Mouse (Mus musculus): ENCODE results near the gene Stx5a. TPM values are rescaled to one million over a fixed set of nuclear protein-coding genes. Genes with fewer than 3 reads are reported as not detected.
"Not testable (repeated sequence)": the region's sequence is repeated elsewhere in the genome, so short reads cannot be mapped to it uniquely, and the experiment has no call there.

Stx5a gene
- polyA plus RNA-seq, 1 experiment from 2014 or later: 128 TPM

DNA sequence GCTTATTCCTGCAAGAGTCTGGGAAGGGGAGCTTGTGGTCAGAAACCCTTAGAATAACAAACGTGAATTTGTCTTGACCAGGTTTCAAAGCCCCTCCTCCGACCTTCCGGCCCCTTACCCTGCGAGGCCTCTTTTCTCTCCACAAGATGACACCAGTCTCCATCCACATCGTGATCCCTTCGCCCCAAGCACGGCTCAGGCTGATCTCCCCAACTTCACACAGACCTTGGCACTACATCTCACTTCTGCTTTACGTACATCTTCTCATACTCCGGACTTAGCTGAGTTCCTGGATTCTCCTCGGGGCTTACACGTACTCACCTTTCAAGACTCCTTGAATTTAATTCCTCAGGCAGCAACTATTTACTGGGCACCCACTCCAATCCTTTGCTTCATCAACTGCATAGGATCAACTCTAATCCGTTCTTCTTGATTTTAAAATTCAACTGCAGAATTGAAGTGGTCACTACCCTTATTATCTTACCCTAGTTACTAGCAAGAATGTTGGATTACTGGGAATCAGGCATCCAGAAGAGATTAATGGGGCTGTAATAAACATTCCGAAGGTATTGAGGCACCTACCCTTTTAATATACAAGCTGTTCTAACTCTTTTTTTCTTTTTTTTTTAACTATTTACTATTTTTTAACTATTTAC is 27.1 kb upstream of the Stx5a start:
- peak; percentile 47 for ATAC-seq (ENCODE audit: low FRiP score, low TSS enrichment)
- H3K4me2 ChIP-seq (replicated peaks; ENCODE audit: low read depth, low read length): peak overlapping the region; percentile 72
- no peaks in the 10 kb centered on the region for H3K27me3 ChIP-seq (ENCODE audit: control insufficient read depth, insufficient read depth, low read length)
- peak overlapping the region; percentile 82; the same call in 1 of the 2 replicates for H3K9ac ChIP-seq (ENCODE audit: low read depth, low read length)
- H3K9me3 ChIP-seq (ENCODE audit: control insufficient read depth, low read length): no peaks in the 10 kb centered on the region
- peak overlapping the region; percentile 81 for H3K4me3 ChIP-seq (ENCODE audit: low read length)
- peak overlapping the region; percentile 96 for H3K27ac ChIP-seq (ENCODE audit: low read depth, low read length)
- H3K4me1 ChIP-seq (ENCODE audit: control insufficient read depth, insufficient read depth, low read length): peaks cover 19% of the 10 kb centered on the region; the same call in 1 of the 2 replicates
- H3K36me3 ChIP-seq (ENCODE audit: control insufficient read depth, insufficient read depth, low read length): peaks cover 30% of the 10 kb centered on the region
- 5% methylated on average over 13 of the region's 13 CpGs for WGBS

DNA sequence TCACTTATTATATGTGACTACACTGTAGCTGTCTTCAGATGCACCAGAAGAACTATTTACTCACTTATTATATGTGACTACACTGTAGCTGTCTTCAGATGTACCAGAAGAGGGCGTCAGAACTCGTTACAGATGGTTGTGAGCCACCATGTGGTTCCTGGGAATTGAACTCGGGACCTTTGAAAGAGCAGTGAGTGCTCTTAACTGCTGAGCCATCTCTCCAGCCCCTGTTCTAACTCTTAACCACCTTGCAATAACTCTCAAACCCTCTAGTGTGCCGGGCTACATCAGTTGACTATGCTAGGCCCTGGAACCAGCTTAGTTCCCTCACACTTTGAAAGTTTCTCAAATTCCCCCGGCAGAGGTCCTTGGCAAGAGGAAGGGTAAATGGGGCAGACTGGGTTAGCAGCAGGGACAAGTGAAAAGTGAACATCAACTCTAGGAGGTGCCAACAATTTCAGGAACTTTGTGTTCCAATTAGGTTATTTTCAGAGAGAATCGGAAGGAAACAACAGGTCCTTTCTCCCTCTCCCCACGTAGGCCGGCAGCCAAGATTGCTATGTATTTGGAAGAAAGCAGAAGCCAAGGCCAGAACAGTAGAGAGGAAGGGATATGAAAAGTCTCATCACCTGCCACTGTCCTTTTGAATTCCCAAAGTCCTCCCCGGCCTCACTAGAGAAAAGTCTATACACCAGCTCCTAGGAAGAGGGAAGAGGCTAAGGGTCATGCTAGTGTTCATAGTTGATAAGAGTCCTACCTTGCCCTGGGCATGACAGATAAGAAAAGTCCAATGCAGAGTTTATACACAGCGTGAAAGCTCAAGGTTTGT is 26.3 kb upstream of the Stx5a start:
- H3K27me3 ChIP-seq (ENCODE audit: control insufficient read depth, insufficient read depth, low read length): no peaks in the 10 kb centered on the region
- no peak overlapping the region for H3K9ac ChIP-seq (ENCODE audit: low read depth, low read length)
- ATAC-seq (ENCODE audit: low FRiP score, low TSS enrichment): no peak
- H3K4me1 ChIP-seq (ENCODE audit: control insufficient read depth, insufficient read depth, low read length): peaks cover 19% of the 10 kb centered on the region; the same call in 1 of the 2 replicates
- no peak overlapping the region for H3K4me3 ChIP-seq (ENCODE audit: low read length)
- H3K4me2 ChIP-seq (replicated peaks; ENCODE audit: low read depth, low read length): no peak overlapping the region
- peaks cover 22% of the 10 kb centered on the region for H3K36me3 ChIP-seq (ENCODE audit: control insufficient read depth, insufficient read depth, low read length)
- no peaks in the 10 kb centered on the region for H3K9me3 ChIP-seq (ENCODE audit: control insufficient read depth, low read length)
- 76% methylated on average over 10 of the region's 10 CpGs for WGBS
- H3K27ac ChIP-seq (ENCODE audit: low read depth, low read length): no peak overlapping the region

- 66% methylated on average over 10 of the region's 10 CpGs for WGBS
- Histone ChIP-seq H3K4me3 (ENCODE audit: low read length) (no peak overlapping the region), H3K9me3 (ENCODE audit: control insufficient read depth, low read length) (no peaks in the 10 kb centered on the region), H3K9ac (ENCODE audit: low read depth, low read length) (no peak overlapping the region), H3K4me1 (ENCODE audit: control insufficient read depth, insufficient read depth, low read length) (peaks cover 14% of the 10 kb centered on the region; the same call in 1 of the 2 replicates), H3K4me2 (replicated peaks; ENCODE audit: low read depth, low read length) (no peak overlapping the region), H3K27me3 (ENCODE audit: control insufficient read depth, insufficient read depth, low read length) (no peaks in the 10 kb centered on the region), H3K36me3 (ENCODE audit: control insufficient read depth, insufficient read depth, low read length) (peaks cover 10% of the 10 kb centered on the region), H3K27ac (ENCODE audit: low read depth, low read length) (no peak overlapping the region)
- ATAC-seq (ENCODE audit: low FRiP score, low TSS enrichment): no peak
Observed at GRCm38 (mm10) chr19:8715868-8716766, 25.1 kb upstream of the Stx5a start.

- no peak for ATAC-seq (ENCODE audit: low FRiP score, low TSS enrichment)
- H3K36me3 ChIP-seq (ENCODE audit: control insufficient read depth, insufficient read depth, low read length): peaks cover 2% of the 10 kb centered on the region; the same call in 1 of the 2 replicates
- no peaks in the 10 kb centered on the region for H3K9me3 ChIP-seq (ENCODE audit: control insufficient read depth, low read length)
- H3K4me1 ChIP-seq (ENCODE audit: control insufficient read depth, insufficient read depth, low read length): peaks cover 7% of the 10 kb centered on the region; the same call in 1 of the 2 replicates
- H3K4me3 ChIP-seq (ENCODE audit: low read length): no peak overlapping the region
- H3K27ac ChIP-seq (ENCODE audit: low read depth, low read length): no peak overlapping the region
- WGBS: 76% methylated on average over 8 of the region's 10 CpGs
- H3K9ac ChIP-seq (ENCODE audit: low read depth, low read length): no peak overlapping the region
- no peak overlapping the region for H3K4me2 ChIP-seq (replicated peaks; ENCODE audit: low read depth, low read length)
- H3K27me3 ChIP-seq (ENCODE audit: control insufficient read depth, insufficient read depth, low read length): no peaks in the 10 kb centered on the region
Observed at GRCm38 (mm10) chr19:8716767-8717475, 24.3 kb upstream of the Stx5a start.

DNA sequence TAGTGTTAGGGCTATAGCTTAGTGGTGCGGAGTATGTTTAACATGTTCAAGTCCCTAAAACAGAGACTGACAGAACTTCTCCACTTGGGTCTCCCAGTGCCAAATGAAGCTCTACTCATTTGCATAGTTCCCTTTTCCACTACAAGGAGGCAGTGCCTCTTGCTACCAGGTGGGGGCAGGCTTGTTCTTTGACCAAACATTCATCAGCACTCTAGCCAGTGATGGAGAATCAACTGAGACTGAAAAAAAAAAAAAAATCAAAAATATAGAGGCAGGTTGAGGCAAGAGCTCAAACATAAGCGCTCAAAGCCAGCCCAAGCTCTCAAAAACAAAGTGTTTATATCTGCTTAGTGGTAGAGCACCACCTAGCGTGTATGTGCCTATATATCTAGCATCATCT is 22.9 kb upstream of the Stx5a start:
- no peak overlapping the region for H3K4me2 ChIP-seq (replicated peaks; ENCODE audit: low read depth, low read length)
- H3K4me3 ChIP-seq (ENCODE audit: low read length): no peak overlapping the region
- H3K4me1 ChIP-seq (ENCODE audit: control insufficient read depth, insufficient read depth, low read length): 0 out of 2 replicates have a peak, but pooled peaks cover 6% of the 10 kb centered on the region
- H3K27me3 ChIP-seq (ENCODE audit: control insufficient read depth, insufficient read depth, low read length): no peaks in the 10 kb centered on the region
- H3K27ac ChIP-seq (ENCODE audit: low read depth, low read length): no peak overlapping the region
- WGBS: 69% methylated on average over 3 of the region's 3 CpGs
- H3K9ac ChIP-seq (ENCODE audit: low read depth, low read length): no peak overlapping the region
- H3K36me3 ChIP-seq (ENCODE audit: control insufficient read depth, insufficient read depth, low read length): no peaks in the 10 kb centered on the region
- H3K9me3 ChIP-seq (ENCODE audit: control insufficient read depth, low read length): no peaks in the 10 kb centered on the region
- no peak for ATAC-seq (ENCODE audit: low FRiP score, low TSS enrichment)

DNA sequence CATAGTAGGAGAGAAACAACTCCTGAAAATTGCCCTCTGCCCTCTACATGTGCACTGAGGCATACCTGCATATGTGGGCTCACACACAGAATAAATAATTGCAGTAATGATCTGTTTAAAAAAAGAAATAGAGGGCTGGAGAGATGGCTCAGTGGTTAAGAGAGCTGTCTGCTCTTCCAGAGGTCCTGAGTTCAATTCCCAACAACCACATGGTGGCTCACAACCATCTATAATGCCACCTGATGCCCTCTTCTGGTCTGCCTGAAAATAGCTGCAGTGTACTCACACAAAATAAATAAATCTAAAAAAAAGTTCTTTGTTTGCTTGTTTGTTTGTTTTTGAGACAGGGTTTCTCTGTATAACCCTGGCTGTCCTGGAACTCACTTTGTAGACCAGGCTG is 22.2 kb upstream of the Stx5a start:
- H3K36me3 ChIP-seq (ENCODE audit: control insufficient read depth, insufficient read depth, low read length); H3K9ac ChIP-seq (ENCODE audit: low read depth, low read length); H3K4me2 ChIP-seq (replicated peaks; ENCODE audit: low read depth, low read length); H3K27ac ChIP-seq (ENCODE audit: low read depth, low read length); ATAC-seq (ENCODE audit: low FRiP score, low TSS enrichment); H3K4me3 ChIP-seq (ENCODE audit: low read length); H3K4me1 ChIP-seq (ENCODE audit: control insufficient read depth, insufficient read depth, low read length); H3K9me3 ChIP-seq (ENCODE audit: control insufficient read depth, low read length); H3K27me3 ChIP-seq (ENCODE audit: control insufficient read depth, insufficient read depth, low read length): not testable (repeated sequence)

- 75% methylated on average over 1 of the region's 1 CpGs for WGBS
- Histone ChIP-seq H3K4me2 (replicated peaks; ENCODE audit: low read depth, low read length) (peak overlapping the region; percentile 53; the same call in 1 of the 2 replicates), H3K4me3 (ENCODE audit: low read length) (no peak overlapping the region), H3K27ac (ENCODE audit: low read depth, low read length) (no peak overlapping the region), H3K36me3 (ENCODE audit: control insufficient read depth, insufficient read depth, low read length) (peaks cover 25% of the 10 kb centered on the region), H3K27me3 (ENCODE audit: control insufficient read depth, insufficient read depth, low read length) (no peaks in the 10 kb centered on the region), H3K9ac (ENCODE audit: low read depth, low read length) (no peak overlapping the region), H3K4me1 (ENCODE audit: control insufficient read depth, insufficient read depth, low read length) (0 out of 2 replicates have a peak, but pooled peaks cover 6% of the 10 kb centered on the region), H3K9me3 (ENCODE audit: control insufficient read depth, low read length) (no peaks in the 10 kb centered on the region)
- no peak for ATAC-seq (ENCODE audit: low FRiP score, low TSS enrichment)
Observed at GRCm38 (mm10) chr19:8721378-8721777, 19.8 kb upstream of the Stx5a start.

GRCm38 (mm10) chr19:8722021-8722420 is 19.2 kb upstream of the Stx5a start:
- Histone ChIP-seq H3K36me3 (ENCODE audit: control insufficient read depth, insufficient read depth, low read length) (peaks cover 32% of the 10 kb centered on the region), H3K4me1 (ENCODE audit: control insufficient read depth, insufficient read depth, low read length) (0 out of 2 replicates have a peak, but pooled peaks cover 6% of the 10 kb centered on the region), H3K27ac (ENCODE audit: low read depth, low read length) (no peak overlapping the region), H3K27me3 (ENCODE audit: control insufficient read depth, insufficient read depth, low read length) (no peaks in the 10 kb centered on the region), H3K9ac (ENCODE audit: low read depth, low read length) (peak overlapping the region; percentile 86), H3K4me3 (ENCODE audit: low read length) (peak overlapping the region; percentile 82), H3K4me2 (replicated peaks; ENCODE audit: low read depth, low read length) (peak overlapping the region; percentile 53), H3K9me3 (ENCODE audit: control insufficient read depth, low read length) (no peaks in the 10 kb centered on the region)
- WGBS: 57% methylated on average over 4 of the region's 4 CpGs
- ATAC-seq (ENCODE audit: low FRiP score, low TSS enrichment): no peak
